In genomic region chr11:36221271-36221975, GRCm38 (mm10) we compare ENCODE assay signal across 8 mouse cellular contexts.
DNase-seq lines count a peak whose midpoint lies in the region; ATAC-seq and TF ChIP-seq lines count a peak whose summit lies in the region.

No protein-coding gene starts in this region.

- peak; percentile 81 for ATAC-seq in common myeloid progenitor, adult 5-6 weeks (replicated peaks; ENCODE audit: low read depth, poor library complexity, severe bottlenecking)
- peak; percentile 43; the same call in 1 of the 2 replicates for ATAC-seq in hindbrain, embryonic 15.5 days (ENCODE audit: low FRiP score, low read depth)
- ATAC-seq in activated CD4-positive, CD25-positive, alpha-beta regulatory T cell, adult 4 months = no peak

- no peak overlapping the region for H3K27ac ChIP-seq in gastrocnemius, adult 2 months
- H3K27ac ChIP-seq in hindbrain, embryonic 15.5 days (replicated peaks) = peak overlapping the region; percentile 65; the same call in 1 of the 2 replicates

- TF ChIP-seq CTCF in gastrocnemius, adult 2 months (IDR thresholded peaks at IDR 0.05) = peak; percentile 73

- H3K9ac ChIP-seq in hindbrain, embryonic 15.5 days = no peak overlapping the region

- no peaks in the 10 kb centered on the region for H3K27me3 ChIP-seq in hindbrain, embryonic 15.5 days

- H3K36me3 ChIP-seq in hindbrain, embryonic 15.5 days = no peaks in the 10 kb centered on the region

- intact Hi-C loops in gastrocnemius, adult 2 months (cut with DNase I) = loop anchor here (2.0 kb wide), 1 partner anchor 305 kb away; no protein-coding TSS in a partner anchor

- 8% methylated on average over 10 of the region's 10 CpGs for WGBS in hindbrain, embryonic 15.5 days

- DNase-seq in adrenal gland, adult 2 months = peak; percentile 84
- peak; percentile 72 for DNase-seq in gastrocnemius, adult 2 months
- DNase-seq in left cerebral cortex, adult 11 months (ENCODE audit: low spot score) = peak; percentile 69
- peak; percentile 77 for DNase-seq in lung, postnatal 36 days
- DNase-seq in right cerebral cortex, postnatal 14 days = peak; percentile 61

- H3K4me3 ChIP-seq in gastrocnemius, adult 2 months = peak overlapping the region; percentile 44; the same call in 1 of the 2 replicates
- peak overlapping the region; percentile 19; the same call in 1 of the 2 replicates for H3K4me3 ChIP-seq in hindbrain, embryonic 15.5 days

- H3K9me3 ChIP-seq in hindbrain, embryonic 15.5 days = no peaks in the 10 kb centered on the region

- H3K4me1 ChIP-seq in hindbrain, embryonic 15.5 days (replicated peaks) = peaks cover 26% of the 10 kb centered on the region

- H3K4me2 ChIP-seq in hindbrain, embryonic 15.5 days = peak overlapping the region; percentile 45
